ENCODE assay signal across 21 mouse cellular contexts in genomic region chr3:54795379-54795778, GRCm38 (mm10). TPM values are rescaled to one million over a fixed set of nuclear protein-coding genes. Genes with fewer than 3 reads are reported as not detected.
DNase-seq lines count a peak whose midpoint lies in the region; ATAC-seq and TF ChIP-seq lines count a peak whose summit lies in the region.
"Had no signal": no experiment of that assay in that cellular context is flagged by ENCODE, and none has a peak within 500 bp of the region (broad histone marks: within the 10 kb centered on the region; RNA-seq: fewer than 3 reads in every experiment).

No protein-coding gene starts in this region.

- H3K36me3 ChIP-seq in lung, postnatal 0 days (ENCODE audit: insufficient read depth, low read length): no peaks in the 10 kb centered on the region
- H3K36me3 ChIP-seq in ES-Bruce4 (ENCODE audit: control insufficient read depth, insufficient read depth, low read length, poor library complexity, severe bottlenecking): no peaks in the 10 kb centered on the region
- no peaks in the 10 kb centered on the region for H3K36me3 ChIP-seq in splenic B cell, adult 2 months (ENCODE audit: control insufficient read depth, insufficient read depth, low read length, poor library complexity, severe bottlenecking)
- H3K36me3 ChIP-seq: heart, embryonic 15.5 days; midbrain, embryonic 13.5 days had no signal

- peak; percentile 36 for TF ChIP-seq CTCF in lung, postnatal 0 days (IDR thresholded peaks at IDR 0.05)
- TF ChIP-seq CTCF in ES-Bruce4 (IDR thresholded peaks at IDR 0.05; ENCODE audit: low read depth, low read length): peak; percentile 5

- H3K9ac ChIP-seq in lung, postnatal 0 days (replicated peaks; ENCODE audit: low read depth): no peak overlapping the region
- H3K9ac ChIP-seq in ES-Bruce4 (ENCODE audit: low read depth, poor library complexity, severe bottlenecking): no peak overlapping the region
- H3K9ac ChIP-seq: heart, embryonic 15.5 days; limb, embryonic 12.5 days; midbrain, embryonic 13.5 days had no signal

- TF ChIP-seq EP300 in lung, postnatal 0 days (IDR thresholded peaks at IDR 0.05): no peak
- TF ChIP-seq EP300 in ES-Bruce4 (IDR thresholded peaks at IDR 0.05; ENCODE audit: insufficient read depth, low read depth, low read length): no peak

- no peaks in the 10 kb centered on the region for H3K9me3 ChIP-seq in lung, postnatal 0 days (ENCODE audit: low read length)
- 0 out of 2 replicates have a peak, but pooled peaks cover 3% of the 10 kb centered on the region for H3K9me3 ChIP-seq in ES-Bruce4 (replicated peaks; ENCODE audit: control insufficient read depth, insufficient read depth, low read length, poor library complexity, severe bottlenecking)
- H3K9me3 ChIP-seq: heart, embryonic 15.5 days had no signal

- WGBS in lung, postnatal 0 days: 89% methylated on average over 5 of the region's 5 CpGs

- no peaks in the 10 kb centered on the region for H3K27me3 ChIP-seq in lung, postnatal 0 days (replicated peaks; ENCODE audit: insufficient read depth, low read length)
- peaks cover 2% of the 10 kb centered on the region; the same call in 1 of the 2 replicates for H3K27me3 ChIP-seq in ES-Bruce4 (ENCODE audit: control insufficient read depth, insufficient read depth, low read length, poor library complexity, severe bottlenecking)
- H3K27me3 ChIP-seq in splenic B cell, adult 2 months (ENCODE audit: control insufficient read depth, insufficient read depth, low read length, poor library complexity, severe bottlenecking): no peaks in the 10 kb centered on the region
- H3K27me3 ChIP-seq: heart, embryonic 15.5 days; limb, embryonic 12.5 days; midbrain, embryonic 13.5 days had no signal

- ATAC-seq in lung, postnatal 0 days: no peak
- ATAC-seq: forebrain, embryonic 16.5 days; intestine, embryonic 16.5 days; midbrain, embryonic 13.5 days had no signal

- DNase-seq in heart, adult 11 months: peak; percentile 51
- no peak for DNase-seq in heart, postnatal 25 days (ENCODE audit: low spot score)
- DNase-seq in lung, postnatal 0 days (ENCODE audit: low spot score): no peak
- DNase-seq in lung, postnatal 25 days (ENCODE audit: low spot score): no peak
- peak; percentile 24 for DNase-seq in splenic B cell, adult 2 months (ENCODE audit: low read depth, low spot score)
- no peak for DNase-seq in heart, postnatal 36 days
- DNase-seq: cerebellum, adult 18-20 months; cerebellum, postnatal 36 days; gastrocnemius, adult 2 months; kidney, postnatal 14 days; lung, adult 2 months; retina, postnatal 1 day had no signal

- no peak for TF ChIP-seq POLR2A in ES-Bruce4 (IDR thresholded peaks at IDR 0.05; ENCODE audit: insufficient read depth, low read length)

- H3K4me1 ChIP-seq in lung, postnatal 0 days (ENCODE audit: insufficient read depth, low read depth, low read length): no peaks in the 10 kb centered on the region
- H3K4me1 ChIP-seq in ES-Bruce4 (ENCODE audit: control insufficient read depth, insufficient read depth, low read length): peaks cover 2% of the 10 kb centered on the region
- H3K4me1 ChIP-seq: limb, embryonic 12.5 days; midbrain, embryonic 13.5 days had no signal

- no peak overlapping the region for H3K27ac ChIP-seq in lung, postnatal 0 days (ENCODE audit: low read length)
- H3K27ac ChIP-seq in ES-Bruce4 (ENCODE audit: insufficient read depth, low read length): no peak overlapping the region
- H3K27ac ChIP-seq: gastrocnemius, adult 2 months; heart, embryonic 15.5 days; left cerebral cortex, adult 2 months; limb, embryonic 12.5 days; midbrain, embryonic 13.5 days had no signal

- intact Hi-C loops in heart, postnatal 25 days (cut with DNase I): no loop called here
- intact Hi-C loops in heart, postnatal 36 days (cut with DNase I): loop anchor here (5.0 kb wide), 1 partner anchor 267 kb away; no protein-coding TSS in a partner anchor

- no peak overlapping the region for H3K4me3 ChIP-seq in lung, postnatal 0 days (ENCODE audit: low read depth, low read length)
- H3K4me3 ChIP-seq in ES-Bruce4 (ENCODE audit: low read depth, low read length): no peak overlapping the region
- H3K4me3 ChIP-seq: gastrocnemius, adult 2 months; heart, embryonic 15.5 days; left cerebral cortex, adult 2 months; limb, embryonic 12.5 days; midbrain, embryonic 13.5 days had no signal

- no peak overlapping the region for H3K4me2 ChIP-seq in lung, postnatal 0 days (replicated peaks; ENCODE audit: low read depth, low read length)
- H3K4me2 ChIP-seq: heart, embryonic 15.5 days; limb, embryonic 12.5 days; midbrain, embryonic 13.5 days had no signal

RNA-seq across cellular contexts. Expression of gene Rfxap, which starts 12.2 kb away (rescaled TPM):
- 10 to 100 TPM; 20.4 to 23.8 TPM for total RNA-seq in heart, postnatal 25 days (2021)
- polyA plus RNA-seq in lung, postnatal 0 days (2015; fragmentation: Nextera tagmentation; extraction: Ambion mirVana): 22.4 and 24.9 TPM in 2 replicates
- 14.3 and 19.5 TPM in 2 replicates for polyA plus RNA-seq in ES-Bruce4 (2011; ENCODE audit: insufficient read depth, insufficient read length, low read depth, missing spikeins)
- 10 to 100 TPM; 19.1 to 23.2 TPM for total RNA-seq in heart, postnatal 36 days (2021)

RNA-seq across cellular contexts. Expression of gene Smad9, which starts 40.0 kb away (rescaled TPM):
- total RNA-seq in heart, postnatal 25 days (2021): 1 to 10 TPM; 1.9 to 2.0 TPM
- 1.4 and 1.7 TPM in 2 replicates for polyA plus RNA-seq in lung, postnatal 0 days (2015; fragmentation: Nextera tagmentation; extraction: Ambion mirVana)
- 0.17 TPM in 1 of 2 replicates, not detected in the other for polyA plus RNA-seq in ES-Bruce4 (2011; ENCODE audit: insufficient read depth, insufficient read length, low read depth, missing spikeins)
- 1 to 10 TPM; 1.6 to 3.0 TPM for total RNA-seq in heart, postnatal 36 days (2021)
- total RNA-seq: granulocyte monocyte progenitor cell, adult 5-6 weeks; megakaryocyte progenitor cell, adult 5-6 weeks had no signal

Comparison
In these comparisons a context has a peak if more than half of its experiments do, and no peak if none do; other contexts are left out.
1. DNase-seq: peak in heart, adult 11 months (single experiment) and splenic B cell, adult 2 months (single experiment); none in heart, postnatal 25 days (single experiment), lung, postnatal 0 days (single experiment), lung, postnatal 25 days (single experiment) and heart, postnatal 36 days (0 of 2).